30 mouse cellular contexts compared by ENCODE assay signal in genomic region chr16:56902206-56902605, GRCm38 (mm10). TPM values are rescaled to one million over a fixed set of nuclear protein-coding genes. Genes with fewer than 3 reads are reported as not detected.
"Had no signal": no experiment of that assay in that cellular context is flagged by ENCODE, and none has a peak within 500 bp of the region (broad histone marks: within the 10 kb centered on the region; RNA-seq: fewer than 3 reads in every experiment).

No protein-coding gene starts in this region.

RNA-seq across cellular contexts. Expression of gene Tmem45a, which starts 16.2 kb away (rescaled TPM):
- total RNA-seq: megakaryocyte progenitor cell, adult 5-6 weeks; megakaryocyte-erythroid progenitor cell, adult 5-6 weeks; monocyte, adult 5-6 weeks had no signal
- polyA plus RNA-seq: macrophage had no signal

RNA-seq across cellular contexts. Expression of gene Lnp1, which starts 25.7 kb away (rescaled TPM):
- total RNA-seq: liver, adult 2 months; megakaryocyte progenitor cell, adult 5-6 weeks; megakaryocyte, adult 5-6 weeks; megakaryocyte-erythroid progenitor cell, adult 5-6 weeks; midbrain, postnatal 0 days; monocyte, adult 5-6 weeks had no signal
- polyA plus RNA-seq: limb, embryonic 10.5 days; limb, embryonic 11.5 days; limb, embryonic 12.5 days; liver, adult 2 months; liver, embryonic 11.5 days; liver, embryonic 12.5 days; liver, embryonic 13.5 days; liver, embryonic 14.5 days; liver, embryonic 15.5 days; liver, embryonic 16.5 days; liver, postnatal 0 days; lung, adult 2 months; lung, embryonic 14.5 days; lung, postnatal 0 days; macrophage; midbrain, embryonic 10.5 days; midbrain, embryonic 11.5 days; midbrain, embryonic 12.5 days; midbrain, embryonic 13.5 days; midbrain, embryonic 14.5 days; midbrain, embryonic 16.5 days; myocyte; neural tube, embryonic 11.5 days; neural tube, embryonic 12.5 days; neural tube, embryonic 13.5 days had no signal
